Mouse (Mus musculus) urinary bladder, postnatal 36 days (tissue): ENCODE data around the gene Gm19684.
"Not testable (repeated sequence)": the region's sequence is repeated elsewhere in the genome, so short reads cannot be mapped to it uniquely, and the experiment has no call there.

Experiments
- DNase-seq, 2 experiments: peaks; one replicate each; pipeline ENCODE4 v3.0.0; 2022; ENCODE audit warnings: low spot score in 2 of 2, mixed read lengths in 1 of 2

The Gm19684 gene

DNA sequence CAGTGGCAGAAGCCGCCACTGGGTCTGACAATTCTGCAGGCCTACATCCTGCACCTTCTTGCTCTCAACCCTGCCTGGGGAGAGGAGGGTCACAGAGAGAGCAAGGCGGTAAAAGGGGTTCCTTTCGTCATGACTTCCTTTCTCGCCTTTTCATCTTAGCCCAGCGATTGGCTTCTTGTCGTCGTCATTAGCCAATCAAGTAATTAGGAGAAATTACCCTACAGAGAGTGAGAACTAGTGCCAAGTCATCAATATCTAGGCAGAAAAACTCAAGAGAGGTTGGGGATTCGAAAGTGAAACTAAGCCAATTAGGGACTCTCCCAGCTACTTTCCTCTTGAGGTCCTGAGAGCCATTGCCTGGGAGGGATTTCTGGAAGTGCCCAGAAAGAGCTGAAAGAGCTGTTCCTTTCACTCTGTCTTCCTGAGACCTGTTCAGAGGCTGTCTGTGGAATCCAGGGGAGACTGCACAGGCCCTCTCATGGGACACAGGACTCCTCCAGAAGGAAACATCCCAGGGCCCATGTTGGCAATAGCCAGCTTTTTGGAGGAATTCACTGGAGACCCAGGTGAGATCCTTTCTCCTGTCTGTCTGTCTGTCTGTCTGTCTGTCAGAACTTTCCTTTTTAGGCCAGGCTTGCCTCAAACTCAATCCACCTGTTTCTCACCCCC is at the start of gene Gm19684:
Gm19684 (plus strand) TSS at position 327 of the 669 bp plus-strand sequence.
- peak in 1 of 2 experiments; percentile 15 for DNase-seq

DNA sequence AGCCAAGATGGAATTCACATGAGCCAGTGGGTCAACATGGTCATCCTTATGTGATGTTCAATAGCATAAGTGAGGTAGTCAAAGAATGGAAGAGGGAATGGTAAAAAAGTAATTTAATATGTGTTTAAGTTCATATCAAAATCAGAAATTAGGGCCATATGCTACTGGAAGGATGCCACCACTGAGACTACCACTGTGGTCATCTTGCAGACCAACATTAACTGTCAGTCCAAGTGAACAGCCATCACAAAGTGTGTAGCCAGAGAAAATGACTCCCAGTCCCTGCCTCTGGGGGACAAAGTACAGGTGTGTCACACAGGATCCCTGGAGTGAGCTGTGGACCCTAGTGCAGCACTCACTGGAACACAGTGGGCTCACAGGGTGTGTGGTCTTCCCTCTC is 39.6 kb upstream of the Gm19684 start:
- not testable (repeated sequence) for DNase-seq

DNA sequence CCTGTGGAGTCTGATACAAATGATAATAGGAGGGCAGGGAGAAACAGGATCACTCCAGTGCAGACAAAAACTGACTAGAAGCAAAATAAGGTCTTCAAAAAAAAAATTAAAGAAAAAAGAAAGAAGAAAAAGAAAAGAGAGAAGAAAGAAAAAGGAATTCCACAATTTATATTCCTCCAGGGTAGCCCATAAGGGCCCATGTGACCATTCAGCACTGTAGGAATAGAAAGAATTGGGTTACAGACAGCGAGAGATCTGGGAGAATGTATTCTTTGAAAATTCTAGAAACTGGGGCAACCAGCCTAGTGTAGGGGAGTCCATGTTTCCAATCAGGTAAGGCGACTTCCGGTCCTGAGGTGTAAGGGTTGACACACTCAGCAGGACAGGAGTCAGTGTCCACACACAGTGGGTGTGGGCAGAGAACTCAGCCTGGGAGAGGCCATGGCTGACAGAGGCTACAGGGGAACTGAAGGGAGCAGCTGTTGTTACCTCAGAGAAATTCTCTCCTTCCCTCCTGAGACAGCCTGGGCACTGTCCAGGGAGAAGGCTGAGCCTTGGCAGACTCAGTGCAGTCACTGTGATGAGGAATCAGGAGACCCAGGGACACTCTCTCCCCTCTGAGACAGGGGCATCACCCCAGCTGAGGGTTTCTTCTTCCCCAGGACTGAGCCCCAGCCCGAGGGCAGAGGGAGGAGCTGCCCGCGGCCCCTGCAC is 38.8 kb upstream of the Gm19684 start:
- DNase-seq = not testable (repeated sequence)

DNA sequence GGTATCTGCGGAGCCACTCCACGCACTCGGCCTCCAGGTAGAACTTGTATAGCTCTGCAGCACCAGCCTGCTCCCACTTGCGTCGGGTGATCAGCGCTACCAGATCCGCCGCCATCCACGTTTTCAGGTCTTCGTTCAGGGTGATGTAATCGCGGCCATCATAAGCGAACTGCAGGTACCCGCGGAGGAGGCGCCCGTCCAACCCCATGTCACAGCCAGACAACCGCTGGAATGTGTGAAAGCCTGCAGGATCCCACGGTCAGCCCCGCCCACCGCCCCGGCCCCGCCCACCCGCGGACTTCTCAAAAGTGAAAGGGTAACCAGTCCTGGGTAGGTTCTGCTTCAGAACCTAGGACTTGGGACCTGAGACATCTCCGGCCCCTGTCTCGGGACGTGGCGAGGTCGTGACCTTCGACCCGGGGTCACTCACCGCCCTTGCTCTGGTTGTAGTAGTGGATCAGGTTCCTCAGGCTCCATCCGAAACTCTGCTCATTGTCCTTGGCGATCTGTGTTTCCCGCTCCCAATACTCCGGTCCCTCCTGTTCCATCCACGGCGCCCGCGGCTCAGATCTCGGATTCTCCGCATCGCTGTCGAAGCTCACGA is 38.1 kb upstream of the Gm19684 start:
- no peak for DNase-seq

DNA sequence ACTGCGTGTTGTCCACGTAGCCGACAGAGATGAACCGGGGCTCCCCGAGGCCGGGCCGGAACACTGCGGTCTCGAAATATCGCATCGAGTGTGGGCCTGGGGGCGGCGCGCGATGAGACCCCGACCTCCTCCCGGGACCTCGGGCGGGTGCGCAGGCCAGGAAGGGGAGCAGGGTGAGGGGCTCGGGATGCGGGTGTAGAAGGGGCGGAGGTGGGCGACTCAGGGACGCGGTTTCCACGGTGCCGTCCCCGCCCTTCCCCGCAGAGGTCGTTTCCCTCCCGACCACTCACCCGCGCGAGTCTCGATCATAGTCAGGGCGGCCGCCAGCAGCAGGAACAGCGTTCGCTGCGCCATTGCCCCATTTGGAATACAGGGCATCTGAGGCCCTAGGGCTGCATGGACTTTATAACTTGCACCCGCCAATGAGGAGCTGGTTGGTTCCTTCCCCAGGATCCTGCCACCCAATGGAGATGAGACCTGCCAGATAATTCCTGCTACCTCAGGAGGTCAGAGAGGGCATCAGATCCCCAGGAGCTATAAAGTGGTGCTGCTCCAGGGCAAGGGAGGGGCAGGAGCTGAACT is 37.5 kb upstream of the Gm19684 start:
- DNase-seq = no peak

DNA sequence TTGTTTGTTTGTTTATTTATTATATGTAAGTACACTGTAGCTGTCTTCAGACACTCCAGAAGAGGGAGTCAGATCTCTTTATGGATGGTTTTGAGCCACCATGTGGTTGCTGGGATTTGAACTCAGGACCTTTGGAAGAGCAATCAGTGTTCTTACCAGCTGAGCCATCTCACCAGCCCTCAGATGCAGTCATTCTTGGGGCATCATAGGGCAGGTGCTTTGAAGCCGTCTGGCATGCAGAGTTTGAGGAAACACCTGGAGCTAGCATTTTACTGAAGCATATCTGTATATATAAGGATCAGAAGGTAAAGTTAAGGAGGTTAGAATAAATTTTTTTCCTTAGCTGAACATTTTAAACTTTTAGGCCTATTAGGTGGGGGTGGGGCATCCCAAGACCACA is 35.5 kb upstream of the Gm19684 start:
- not testable (repeated sequence) for DNase-seq

DNA sequence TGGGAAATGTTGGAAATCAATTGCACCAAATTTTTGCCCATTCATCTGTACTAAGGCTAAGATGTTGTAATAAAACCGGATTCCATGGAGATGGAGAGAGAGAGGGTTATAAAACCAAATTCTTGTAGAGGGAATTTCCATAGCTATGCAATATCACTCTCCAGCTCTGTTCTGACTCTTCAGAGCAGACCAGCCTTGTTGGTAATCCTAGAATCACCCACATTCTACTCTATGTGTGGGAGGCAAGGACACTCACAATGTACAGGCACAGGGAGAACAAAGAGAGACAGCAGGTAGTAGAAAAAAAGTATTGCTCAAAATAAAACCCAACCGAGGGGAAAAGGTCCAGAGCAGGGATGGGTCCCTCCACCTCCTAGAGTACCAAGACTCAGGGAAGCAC is 29.5 kb upstream of the Gm19684 start:
- DNase-seq = not testable (repeated sequence)

DNA sequence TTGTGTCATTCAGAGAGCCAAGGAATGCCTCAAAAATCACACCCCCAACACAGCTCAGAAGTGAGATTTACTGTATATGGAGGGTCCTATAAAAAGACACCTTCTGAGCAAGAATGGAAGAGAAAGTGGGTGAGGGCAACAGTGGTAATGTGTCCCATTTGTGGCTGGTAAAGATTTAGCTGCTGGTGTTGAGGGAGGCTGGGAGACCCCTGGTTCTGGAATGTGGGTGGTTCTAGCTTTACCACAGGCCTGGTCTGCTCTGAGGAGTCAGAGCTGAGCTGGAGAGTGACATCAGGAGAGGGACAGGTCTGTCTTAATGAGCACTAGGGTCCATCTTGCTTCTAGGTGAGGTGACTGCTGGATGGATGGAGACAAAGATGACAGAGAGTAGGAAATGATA is 29.0 kb upstream of the Gm19684 start:
- DNase-seq = not testable (repeated sequence)

DNA sequence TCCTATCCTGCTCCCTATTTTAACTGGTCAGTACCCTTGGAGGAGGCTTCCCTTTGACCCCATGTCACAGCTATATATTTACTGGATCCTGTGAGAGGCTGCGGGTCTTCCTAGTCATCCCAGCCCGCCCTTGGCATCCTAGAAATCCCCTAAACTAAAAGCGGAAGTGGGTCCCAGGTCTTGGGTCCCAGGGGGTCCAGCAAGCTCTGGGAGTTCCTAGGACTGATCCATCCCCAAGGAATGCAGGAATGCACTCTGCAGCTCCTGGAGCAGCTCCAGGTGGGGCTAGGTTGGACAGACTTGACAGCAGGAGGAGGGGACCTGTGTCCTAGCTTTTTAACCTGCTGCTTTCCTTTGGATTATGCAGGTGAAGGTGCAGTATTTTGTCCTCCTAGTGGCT is 27.5 kb upstream of the Gm19684 start:
- no peak for DNase-seq

DNA sequence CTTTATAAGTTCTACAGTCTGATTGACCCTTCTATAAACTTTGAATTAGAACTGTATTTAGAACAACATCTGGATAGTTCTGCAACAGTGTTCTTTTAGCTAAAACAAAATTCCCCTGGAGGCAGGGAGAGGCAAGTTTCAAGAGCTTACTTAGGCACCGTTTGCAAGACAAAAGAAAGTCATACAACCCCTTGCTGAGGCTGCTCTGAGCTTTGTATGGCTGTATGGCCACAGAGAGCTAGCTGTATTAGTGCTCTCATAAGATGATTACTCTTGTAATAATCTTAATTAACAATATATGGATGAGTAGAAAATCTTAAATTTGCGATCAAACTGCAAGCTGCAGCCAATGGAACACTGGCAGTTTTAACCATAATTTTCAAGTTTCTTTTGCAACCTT is 21.9 kb upstream of the Gm19684 start:
- not testable (repeated sequence) for DNase-seq

DNA sequence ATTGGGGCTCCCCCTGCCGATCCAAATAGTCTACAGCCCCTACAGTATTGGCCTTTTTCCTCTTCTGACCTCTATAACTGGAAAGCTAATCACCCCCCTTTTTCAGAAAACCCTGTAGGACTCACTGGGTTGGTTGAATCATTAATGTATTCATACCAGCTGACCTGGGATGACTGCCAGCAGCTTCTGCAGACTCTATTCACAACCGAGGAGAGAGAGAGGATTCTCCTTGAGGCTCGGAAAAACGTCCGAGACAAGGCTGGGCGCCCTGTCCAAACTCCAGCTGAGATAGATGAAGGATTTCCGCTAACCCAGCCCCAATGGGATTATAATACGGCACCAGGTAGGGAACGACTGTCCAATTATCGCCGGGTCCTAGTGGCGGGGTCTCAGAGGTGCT is 19.4 kb upstream of the Gm19684 start:
- DNase-seq = not testable (repeated sequence)

DNA sequence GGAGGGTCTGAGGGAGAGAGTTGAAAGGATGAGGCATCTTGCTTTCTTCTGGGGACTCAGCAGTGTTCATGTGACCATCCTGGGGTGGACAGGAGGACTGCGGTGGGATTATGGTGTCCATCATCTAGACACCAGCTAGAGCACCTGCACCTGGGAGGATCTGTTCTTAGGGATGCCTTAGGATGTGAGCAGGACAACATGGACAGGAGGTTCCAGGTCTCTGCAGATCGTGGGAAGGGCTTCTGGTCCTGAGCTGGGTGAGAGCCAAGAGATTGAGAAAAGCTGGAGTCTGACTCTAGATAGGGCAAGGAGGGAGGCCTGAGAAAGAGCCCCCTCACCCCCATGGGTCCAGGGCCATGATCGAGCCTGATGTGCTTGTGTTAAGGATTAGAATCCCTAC is 11.3 kb upstream of the Gm19684 start:
- DNase-seq = not testable (repeated sequence)

DNA sequence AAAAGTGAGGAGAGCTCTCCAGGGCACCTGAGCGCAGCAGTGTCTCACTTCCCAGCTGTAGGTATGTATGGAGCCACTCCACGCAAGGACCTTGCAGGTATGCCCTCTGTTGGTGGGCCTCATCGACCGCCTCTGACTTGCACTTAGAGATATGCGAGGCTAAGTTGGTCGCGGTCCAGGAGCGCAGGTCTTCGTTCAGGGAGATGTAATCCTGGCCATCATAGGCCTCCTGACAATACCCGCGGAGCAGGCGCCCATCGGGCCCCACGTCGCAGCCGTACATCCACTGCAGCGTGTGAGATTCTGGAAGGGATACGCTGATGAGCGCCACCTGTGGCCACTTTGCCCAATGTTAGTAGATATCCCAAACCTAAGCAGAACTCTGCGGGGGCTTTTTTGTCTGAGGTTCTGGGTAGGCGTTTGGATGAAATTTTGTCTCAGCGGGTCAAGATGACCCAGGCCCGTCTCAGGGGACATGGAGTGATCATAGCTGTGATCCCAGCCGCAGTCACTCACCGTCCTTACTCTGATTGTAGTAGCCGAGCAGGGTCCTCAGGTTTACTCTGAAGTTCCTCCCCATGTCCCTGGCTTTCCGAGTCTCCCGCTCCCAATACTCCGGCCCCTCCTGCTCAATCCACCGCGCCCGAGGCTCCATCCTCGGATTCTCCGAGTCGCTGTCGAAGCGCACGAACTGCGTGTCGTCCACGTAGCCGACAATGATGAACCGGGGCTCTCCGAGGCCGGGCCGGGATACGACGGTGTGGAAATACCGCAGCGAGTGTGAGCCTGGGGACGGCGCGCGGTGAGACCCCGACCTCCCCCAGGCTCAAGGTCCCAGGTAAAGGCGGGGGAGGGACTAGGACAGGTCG is 10.6 kb upstream of the Gm19684 start:
- peak in 1 of 2 experiments; percentile 10 for DNase-seq

DNA sequence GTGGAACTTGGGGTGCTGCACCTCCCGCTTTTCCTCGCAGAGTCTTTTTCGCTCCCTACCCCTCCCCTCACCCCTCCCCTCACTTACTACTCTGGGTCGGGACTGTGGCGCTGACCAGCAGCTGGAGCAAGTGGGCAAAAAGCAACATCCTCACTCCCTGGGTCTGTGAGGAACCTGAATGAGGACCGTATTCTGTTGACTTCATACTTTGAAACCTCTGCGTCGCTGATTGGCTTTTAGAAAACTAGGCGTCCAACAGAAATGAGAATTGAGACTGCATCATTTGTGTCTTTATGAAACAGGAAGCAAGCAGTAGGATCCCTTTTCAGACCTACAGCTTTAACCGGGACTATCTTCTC is 10.0 kb upstream of the Gm19684 start:
- not testable (repeated sequence) for DNase-seq

DNA sequence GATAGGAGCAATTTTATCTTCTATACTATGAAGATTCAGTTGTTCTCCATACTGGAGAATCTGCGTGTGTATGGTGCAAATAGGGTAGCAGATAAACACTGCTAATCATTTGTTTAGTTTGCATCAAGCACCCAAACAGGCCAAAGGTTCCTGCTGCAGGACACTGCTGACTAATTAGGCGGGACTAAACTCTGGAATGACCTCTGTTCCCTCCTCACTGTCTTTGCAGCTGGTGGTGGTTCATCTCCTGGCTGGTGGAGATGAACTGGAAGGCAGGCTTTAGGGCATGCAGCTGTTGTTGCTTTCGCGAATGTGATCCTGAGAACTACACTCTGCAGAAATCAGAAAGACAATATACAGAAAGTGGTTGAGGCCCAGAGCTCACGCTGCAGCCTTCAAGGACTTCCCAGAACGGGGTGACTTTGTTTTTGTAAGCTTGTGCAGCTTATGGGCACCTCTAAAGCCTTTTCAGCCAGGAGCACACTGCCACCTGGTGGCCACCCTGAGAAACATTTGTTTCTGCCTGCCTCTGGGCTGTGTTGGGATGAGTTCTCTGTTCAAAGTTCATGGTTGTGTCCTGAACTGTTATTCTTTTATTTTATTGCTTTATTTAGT is 7.4 kb upstream of the Gm19684 start:
- DNase-seq = peak in 1 of 2 experiments; percentile 13

DNA sequence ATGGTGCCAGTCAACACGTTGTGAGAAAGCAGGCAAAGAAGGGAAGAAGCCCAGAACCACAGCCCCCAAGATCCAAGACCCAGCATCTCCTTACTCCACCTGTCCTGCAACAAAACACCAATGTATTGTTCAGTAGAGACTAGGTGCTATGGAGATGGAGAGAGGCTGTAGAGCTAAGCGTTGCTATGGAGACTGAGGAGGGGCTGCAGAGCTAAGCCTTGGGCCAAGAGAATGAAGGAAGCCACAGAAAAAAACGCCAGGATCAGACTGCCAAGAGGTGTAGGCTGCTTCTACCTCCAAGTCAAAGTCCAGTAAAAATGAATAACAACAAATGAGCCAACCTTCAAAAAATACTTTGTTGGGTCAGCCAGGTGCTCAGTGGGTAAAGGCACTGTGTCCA is 4.9 kb upstream of the Gm19684 start:
- not testable (repeated sequence) for DNase-seq

DNA sequence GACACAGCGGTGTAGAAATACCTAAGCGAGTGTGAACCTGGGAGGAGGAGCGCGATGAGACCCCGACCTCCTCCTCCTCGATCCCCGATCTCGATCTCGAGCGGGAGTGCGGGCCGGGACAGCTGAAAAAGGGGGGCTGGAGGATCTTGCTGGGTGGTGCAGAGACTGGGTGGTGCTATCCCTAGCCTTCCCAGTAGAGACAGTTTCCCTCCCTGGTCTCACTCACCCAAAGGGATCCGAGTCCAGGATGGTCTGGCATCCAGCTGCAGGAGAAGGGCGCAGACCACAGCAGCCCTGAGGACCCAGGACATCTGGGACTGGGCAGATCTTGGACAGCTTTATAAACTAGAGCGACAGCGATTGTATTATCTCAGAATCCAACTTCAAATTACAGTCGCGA is 639 bp upstream of the Gm19684 start:
- DNase-seq = not testable (repeated sequence)

DNA sequence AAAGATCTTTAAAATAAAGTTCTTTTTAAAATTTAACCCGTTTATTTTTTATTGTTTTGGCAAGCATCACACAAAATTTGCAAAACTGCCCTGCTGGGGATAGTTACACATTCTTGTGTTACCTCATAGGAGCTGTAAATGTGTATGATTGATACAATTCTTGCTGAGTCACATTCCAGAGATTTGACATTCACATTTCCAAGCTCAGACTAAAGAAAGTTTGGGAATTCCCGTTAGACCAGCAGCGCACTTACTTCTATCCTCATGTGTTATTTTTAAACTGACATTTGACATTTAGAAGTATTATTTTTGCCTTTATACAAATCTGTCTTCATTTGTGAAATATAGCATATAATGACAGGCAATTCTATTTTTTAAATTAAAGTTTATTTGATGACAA is 2.6 kb downstream of the Gm19684 start:
- not testable (repeated sequence) for DNase-seq

DNA sequence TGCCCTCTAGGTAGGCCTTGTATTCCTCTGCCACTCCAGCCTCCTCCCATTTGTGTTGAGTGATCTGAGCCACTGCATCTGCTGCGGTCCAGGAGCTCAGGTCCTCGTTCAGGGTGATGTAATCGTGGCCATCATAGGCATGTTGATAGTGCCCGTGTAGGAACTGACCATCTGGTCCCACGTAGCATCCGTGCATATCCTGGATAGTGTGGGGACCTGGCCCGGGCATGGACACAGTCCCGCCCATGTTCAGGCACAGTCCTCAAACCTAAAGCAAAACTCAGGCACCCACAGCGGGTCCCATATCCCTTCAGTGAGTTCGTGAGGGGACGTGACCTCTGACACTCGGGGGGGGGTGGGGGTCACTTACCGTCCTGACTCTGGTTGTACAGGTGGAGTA is 7.0 kb downstream of the Gm19684 start:
- not testable (repeated sequence) for DNase-seq

DNA sequence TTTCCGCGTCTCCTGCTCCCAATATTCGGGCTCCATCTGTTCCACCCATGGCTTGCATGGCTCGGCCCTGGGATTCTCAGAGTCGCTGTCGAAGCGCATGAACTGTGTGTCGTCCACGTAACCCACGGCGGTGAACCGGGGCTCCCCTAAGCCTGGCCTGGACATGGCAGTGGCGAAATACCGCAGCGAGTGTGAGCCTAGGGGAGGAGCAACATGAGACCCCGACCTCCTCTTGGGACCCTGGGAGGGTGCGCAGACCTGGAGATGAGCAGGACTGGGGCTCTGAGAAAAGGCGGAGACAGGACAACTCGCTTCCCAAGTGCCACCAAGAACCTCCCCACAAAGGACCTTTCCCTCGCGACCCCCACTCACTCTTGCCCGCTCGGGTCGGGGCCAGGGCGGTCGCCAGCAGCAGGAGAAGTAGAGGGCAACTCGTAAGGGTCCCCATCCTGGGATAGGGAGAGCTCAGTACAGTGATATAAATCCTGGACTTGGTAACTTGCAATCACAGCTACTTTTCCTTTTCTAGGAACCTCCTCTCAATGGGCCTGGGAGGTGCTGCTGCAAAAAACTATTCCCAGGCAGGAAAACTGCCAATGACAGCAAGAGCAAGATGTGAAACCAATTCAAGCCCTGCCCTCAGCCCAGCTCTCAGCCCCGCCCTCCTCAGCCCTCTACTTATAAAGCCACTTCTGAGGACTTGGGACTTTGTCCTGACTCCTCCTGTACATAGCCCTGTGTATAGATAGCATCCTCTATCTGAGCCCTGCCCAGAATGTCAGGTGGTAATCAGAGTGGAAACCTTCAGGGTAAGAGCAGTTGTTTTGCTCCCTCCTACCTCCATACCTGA is 7.7 kb downstream of the Gm19684 start, which contains the start of gene Gm7030:
Gm7030 (minus strand) TSS at position 458 of the 850 bp plus-strand sequence.
- DNase-seq = not testable (repeated sequence)
